Mouse (Mus musculus): ENCODE measurements around the gene Gnb1.
A peak's percentile ranks its signal among the peaks of the same experiment; 100 is the strongest.

Gnb1 gene

DNA sequence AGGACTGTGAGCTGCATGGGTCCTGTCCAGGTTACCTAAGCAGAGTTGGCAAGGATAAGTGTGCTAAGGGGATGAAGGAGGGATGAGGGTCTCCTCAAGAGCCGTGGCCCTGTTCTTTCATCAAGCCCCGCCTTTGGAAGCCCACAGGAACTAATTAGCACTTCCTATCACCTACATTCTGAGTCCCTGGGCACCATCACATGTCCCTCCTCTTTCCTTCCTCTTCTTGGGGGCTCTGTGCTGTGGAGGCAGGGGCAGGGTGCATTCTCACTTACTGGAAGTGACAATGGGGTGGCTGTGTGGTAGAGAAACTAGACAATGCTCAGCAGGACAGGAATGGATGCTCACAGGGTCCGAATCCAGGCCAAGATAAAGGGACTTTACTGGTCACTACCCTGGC is 3.4 kb upstream of the Gnb1 start:
- DNase-seq = no peak

DNA sequence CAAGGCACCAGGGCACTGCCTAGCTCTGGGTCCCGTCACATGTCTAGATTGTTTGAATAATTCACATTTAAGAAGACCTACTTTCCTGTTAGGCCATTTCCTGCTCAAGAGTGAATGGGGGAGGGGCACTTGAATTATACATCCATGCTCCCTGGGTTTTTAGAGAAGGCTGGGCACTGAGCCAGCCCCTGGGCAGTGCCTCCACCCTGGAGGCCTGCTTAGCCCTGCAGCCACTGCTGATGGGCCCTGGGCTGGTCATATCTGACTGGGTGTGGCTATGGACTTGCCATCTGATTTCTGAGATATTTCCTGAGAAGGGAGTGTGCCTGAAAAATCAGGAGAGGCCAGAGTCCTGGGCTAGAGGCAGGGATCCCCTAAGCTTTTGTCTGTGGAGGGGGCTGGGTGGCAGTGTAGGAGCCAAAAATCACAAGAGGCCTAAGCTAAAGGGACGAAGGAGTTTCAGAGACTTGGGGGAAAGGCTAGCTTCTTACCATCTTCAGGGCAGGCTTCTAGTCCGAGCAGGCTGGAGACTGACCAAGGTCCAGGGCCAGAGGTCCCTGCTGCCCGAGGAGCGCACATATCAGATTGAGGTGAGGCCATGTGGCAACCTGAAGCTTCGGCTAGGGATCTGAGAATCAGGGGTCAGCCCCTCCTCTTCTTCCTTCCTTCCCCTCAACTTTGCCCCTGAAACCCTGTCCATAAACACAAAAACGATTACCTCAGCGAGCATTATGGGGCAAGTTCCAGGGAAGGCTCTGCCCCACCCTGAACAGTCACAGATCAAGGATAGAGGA is 2.7 kb upstream of the Gnb1 start:
- DNase-seq = no peak

DNA sequence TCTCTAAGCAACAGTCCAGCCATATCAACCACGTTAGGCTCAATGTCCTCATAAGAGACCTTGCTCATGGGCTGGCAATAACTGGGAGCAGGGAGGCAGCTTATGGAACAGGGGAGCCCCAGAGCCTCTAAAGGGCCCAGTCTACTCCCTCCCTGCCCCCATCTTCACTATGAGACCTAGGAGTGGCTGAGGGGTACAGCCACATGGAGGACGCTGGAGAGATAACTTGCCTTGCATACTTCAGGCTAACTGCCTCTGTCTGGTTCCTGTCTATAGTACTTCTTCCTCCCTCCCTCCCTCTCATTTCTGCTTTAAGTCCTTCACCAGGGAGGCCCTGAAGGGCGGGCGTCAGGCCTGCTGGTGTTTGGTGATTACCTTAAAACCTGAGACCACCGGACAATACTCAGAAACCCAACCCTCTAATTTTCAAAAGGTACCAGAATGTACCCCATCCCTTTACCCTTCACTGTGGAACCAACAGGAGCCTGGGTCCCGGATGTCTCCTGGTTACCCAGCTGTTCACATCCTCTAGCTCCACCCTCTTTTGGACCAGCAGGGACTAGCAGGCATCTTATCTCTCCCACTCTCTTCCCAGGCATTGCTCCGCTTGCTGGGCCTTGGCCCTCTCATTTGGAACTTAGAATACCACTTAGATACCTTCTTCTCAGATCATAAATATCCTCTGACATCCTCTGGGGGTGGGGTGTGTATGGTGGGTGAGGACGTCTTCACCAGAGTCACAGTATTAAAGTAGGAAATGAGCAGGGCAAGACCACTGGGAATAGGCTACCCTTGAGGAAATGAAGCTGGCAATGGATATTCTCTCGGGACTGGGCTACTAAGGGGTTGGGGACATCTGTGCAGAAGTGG is 1.8 kb upstream of the Gnb1 start:
- no peak for DNase-seq

DNA sequence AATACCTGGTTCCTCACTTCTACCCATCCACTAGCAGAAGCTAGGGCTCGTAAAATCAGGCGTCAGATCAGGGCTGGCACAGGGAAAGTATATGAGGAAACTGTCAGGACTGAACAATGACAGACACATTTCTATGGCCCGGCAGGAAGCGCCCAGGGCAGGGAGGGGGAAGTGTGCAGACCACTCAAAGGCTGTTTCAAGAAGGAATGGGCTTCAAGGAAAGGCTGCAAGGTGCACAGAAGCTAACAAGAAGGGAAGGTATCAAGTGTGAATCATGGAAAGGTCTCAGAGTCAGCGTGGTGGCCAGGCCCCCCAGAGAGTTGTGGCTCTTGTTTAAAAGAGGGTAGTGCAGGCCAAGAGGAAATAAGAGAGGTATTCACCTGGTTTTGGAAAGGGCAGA is 705 bp upstream of the Gnb1 start:
- DNase-seq = no peak

DNA sequence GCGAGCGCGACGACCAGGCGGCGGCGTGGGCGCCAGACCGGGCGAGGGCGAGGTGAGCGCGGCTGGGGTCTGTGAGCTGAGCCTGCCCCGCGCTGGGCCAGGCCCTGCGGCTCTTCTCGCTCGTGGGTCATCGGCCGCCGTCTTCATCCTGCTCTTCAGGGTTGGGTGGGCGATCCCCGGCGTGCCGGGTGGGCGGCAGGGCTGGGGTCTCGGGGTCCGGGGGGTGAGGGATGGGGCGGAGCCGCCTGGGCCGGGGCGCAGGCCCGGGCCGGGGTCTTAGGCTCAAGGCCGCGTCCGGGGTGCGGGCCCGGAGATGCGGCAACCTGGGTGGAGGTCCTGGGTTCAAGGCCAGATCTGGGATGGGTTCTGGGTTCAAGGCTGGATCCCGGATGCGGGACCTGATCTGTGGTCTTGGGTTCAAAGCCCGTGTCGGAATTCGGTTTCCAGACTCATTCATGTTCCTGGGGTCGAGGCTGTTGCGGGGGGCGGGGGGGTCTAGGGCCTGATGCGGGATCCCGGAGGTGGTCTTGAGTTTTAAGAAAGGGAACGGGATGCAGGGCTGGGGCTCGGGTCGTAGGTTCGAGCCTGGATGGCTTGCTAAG is 469 bp downstream of the Gnb1 start:
- DNase-seq = no peak

GRCm38 (mm10) chr4:155492131-155492633 is 1.0 kb downstream of the Gnb1 start:
- DNase-seq = peak; percentile 59

- DNase-seq = no peak
Observed at GRCm38 (mm10) chr4:155494891-155495290, 3.7 kb downstream of the Gnb1 start.

DNA sequence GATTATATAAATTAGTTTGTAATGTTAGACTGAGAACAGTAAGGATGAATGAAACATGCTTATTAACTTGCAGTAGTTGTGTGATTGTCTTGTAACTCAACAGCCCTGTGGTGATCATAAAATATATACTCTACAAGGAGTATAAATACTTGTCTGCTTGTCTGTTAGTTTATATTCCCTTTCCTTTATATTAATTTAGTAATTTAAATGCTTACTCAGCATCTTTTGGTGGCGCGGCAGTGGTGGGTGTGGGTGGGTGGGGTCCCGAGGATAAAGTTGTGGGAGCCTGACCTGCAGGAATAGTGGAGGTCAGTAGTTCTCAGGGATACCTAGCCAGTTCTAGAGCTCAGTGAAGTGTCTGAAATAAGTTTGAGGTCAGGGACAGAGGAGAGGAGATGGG is 6.8 kb downstream of the Gnb1 start:
- no peak for DNase-seq

DNA sequence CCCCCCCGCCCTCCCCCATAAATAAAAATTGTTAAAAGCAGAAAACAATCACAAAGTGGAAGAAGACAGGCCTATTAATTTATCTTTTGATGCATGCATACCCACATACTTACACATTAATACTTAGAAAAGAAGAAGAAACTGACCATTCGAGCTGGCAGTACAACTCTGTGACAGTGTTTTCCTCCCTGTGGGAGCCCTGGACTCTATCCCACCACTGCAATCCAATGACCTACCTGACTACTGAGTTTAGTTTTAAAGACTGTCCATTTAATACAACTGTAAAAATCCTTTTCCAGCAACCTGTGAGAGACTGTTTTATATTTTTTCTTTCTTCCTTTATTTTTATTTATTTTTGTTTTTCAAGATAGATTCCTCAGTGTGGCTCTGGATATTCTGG is 10.0 kb downstream of the Gnb1 start:
- DNase-seq = no peak

DNA sequence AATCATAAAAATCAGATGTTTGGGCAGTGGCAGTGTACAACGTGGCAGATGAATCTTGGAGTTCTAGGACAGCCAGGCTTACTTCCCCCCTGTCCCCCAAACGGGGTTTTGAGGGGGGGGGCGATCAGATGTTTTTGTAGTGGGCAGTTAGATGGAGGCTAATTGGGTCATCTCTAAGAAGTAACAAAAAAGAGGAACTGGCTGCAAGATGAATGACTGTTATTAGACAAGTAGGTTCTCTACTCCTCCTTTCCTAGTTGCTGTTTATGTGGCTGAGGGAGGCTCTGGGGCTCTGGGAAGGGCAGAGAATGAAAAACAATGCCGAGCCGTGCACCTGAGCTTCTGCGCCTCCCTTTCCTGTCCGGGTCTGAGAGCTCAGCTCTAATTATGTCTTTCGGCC is 13.9 kb downstream of the Gnb1 start:
- no peak for DNase-seq

- DNase-seq = no peak
Observed at GRCm38 (mm10) chr4:155505671-155506295, 14.6 kb downstream of the Gnb1 start.

GRCm38 (mm10) chr4:155508614-155509013 is 17.5 kb downstream of the Gnb1 start:
- no peak for DNase-seq

DNA sequence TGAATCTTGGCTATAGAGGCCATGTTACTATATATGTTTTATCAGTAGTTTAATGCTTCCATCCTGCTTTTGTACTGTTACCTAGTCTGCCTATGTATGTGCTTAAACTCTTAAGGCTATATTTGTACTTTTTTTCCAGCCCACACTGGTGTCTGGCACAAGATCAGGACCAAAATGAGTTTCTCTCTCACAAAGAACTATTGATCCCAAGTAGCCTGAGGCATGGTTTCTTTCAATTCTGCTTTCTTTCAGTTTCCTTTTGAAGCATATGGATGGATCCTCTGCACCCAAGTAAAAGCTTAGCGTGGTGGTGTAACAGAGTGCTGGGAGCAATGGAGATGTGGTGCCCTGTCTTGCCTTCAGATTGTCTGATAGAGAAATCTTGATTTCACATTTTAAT is 19.8 kb downstream of the Gnb1 start:
- DNase-seq = no peak

DNA sequence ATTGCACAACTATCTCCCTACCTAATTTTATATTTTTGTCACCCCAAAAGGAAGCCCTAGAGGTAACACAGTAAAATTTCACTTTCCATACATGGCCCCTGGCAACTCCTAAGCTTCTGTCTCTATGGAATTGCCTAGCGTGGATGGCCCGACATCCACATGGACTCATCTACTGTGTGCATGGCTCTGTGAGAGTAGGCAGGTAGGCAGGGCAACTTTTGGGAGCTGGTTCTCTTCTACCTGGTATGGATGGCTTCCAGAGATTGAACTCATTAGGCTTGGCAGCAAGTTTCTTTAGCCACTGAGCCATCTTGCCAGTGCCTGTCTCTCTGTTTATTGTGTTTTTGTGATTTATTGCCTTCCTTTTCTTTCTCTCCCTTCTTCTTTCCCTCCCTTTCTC is 23.6 kb downstream of the Gnb1 start:
- DNase-seq = no peak

GRCm38 (mm10) chr4:155517948-155518517 is 26.9 kb downstream of the Gnb1 start:
- DNase-seq = no peak

DNA sequence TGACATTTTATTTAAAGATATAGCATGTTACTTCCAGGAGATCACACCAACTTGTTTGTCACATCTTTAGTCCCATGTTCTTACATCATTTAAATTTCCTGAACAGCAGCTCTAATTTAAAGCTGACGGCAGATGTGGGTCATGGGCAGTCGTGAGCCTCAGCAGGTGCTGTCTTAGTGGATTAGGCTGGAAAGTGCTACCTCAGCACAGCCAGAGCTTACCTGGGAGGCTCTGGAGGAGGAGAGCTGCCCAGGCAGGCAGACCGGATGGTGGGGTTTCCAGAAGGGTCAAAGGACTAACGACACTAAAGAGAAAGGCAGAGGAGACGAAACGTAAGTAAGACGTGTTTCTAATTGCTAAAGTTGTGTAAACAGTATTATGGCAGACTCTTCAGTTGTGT is 31.2 kb downstream of the Gnb1 start:
- DNase-seq = no peak

DNA sequence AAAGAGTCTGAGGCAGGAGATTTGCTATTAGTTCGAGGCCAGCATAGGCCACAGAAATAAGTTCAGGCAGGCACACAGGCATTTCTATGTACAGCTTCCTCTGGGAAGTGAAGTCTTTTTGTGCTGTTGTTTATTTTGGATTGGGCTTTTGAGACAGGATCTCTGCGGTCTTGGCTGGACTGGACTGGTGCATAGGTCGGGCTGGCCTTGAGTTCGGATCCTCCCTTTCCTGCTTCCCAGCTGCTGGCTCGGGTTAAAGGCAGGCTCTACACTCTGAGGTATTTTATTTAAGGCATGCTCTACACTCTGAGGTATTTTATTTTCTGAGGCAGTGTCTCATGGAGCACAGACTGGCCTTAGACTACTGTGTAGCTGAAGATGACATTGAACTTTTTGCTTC is 34.6 kb downstream of the Gnb1 start:
- DNase-seq = no peak

GRCm38 (mm10) chr4:155529294-155529693 is 38.1 kb downstream of the Gnb1 start:
- no peak for DNase-seq

GRCm38 (mm10) chr4:155549993-155550392 is 58.8 kb downstream of the Gnb1 start:
- DNase-seq = no peak

GRCm38 (mm10) chr4:155550446-155550845 is 59.3 kb downstream of the Gnb1 start:
- no peak for DNase-seq

DNA sequence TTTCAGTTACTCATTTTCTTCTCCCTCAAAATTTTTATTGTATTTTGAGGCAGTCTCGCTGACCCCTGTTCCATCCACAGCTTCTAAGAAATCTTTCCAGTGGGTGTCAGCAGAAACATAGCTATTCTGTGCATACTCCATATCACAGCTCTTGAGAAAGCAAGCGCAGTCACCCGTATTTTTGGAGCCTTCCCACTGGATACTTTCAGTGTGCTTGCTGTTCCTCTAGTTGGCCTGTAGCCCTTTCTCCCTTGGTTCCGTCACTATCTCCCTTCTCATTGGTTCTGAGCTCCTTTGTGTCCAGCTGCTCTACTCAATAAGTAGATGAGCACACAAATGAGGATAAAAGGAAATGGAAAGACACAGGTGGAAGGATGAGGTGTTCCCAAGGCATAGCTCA is 59.9 kb downstream of the Gnb1 start:
- no peak for DNase-seq

DNA sequence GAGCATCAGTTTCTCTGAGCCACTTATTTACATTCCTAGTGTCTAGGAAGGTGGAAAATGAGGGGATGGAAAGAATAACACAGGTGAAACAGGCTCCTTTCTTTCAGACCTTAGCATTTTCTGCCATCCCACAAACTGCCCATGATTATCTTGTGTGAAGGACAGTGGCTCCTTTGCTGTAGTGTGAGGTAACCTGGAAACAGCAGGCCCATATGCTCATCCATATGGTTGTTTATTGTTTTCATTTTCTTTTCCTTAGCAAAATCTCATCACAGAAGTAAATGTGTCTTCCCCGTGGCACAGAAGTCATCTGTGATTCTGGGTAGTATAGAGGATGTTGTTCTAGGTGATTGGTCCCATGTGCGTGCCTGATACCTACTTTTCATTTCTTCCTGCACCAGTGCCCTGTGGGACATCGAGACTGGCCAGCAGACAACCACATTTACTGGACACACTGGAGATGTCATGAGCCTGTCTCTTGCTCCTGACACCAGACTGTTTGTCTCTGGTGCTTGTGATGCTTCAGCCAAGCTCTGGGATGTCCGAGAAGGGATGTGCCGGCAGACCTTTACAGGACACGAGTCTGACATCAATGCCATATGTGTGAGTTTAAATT is 61.9 kb downstream of the Gnb1 start:
- no peak for DNase-seq

Data from thymus, postnatal 14 days (tissue).